Comparison of ENCODE assay signal across 8 mouse cellular contexts in genomic region chr17:35077786-35078233, GRCm38 (mm10). TPM values are rescaled to one million over a fixed set of nuclear protein-coding genes. Genes with fewer than 3 reads are reported as not detected.
A peak's percentile ranks its signal among the peaks of the same experiment; 100 is the strongest.
DNase-seq lines count a peak whose midpoint lies in the region; ATAC-seq and TF ChIP-seq lines count a peak whose summit lies in the region.

Gene Ly6g6d (minus strand): TSS chr17:35078065.

- 0 out of 2 replicates have a peak within 1 kb of the TSS, but pooled peaks have one; percentile 5 for H3K27ac ChIP-seq in heart, embryonic 12.5 days (ENCODE audit: poor library complexity, severe bottlenecking)
- peak within 1 kb of the TSS; percentile 79 for H3K27ac ChIP-seq in kidney, embryonic 15.5 days
- no peak within 1 kb of the TSS for H3K27ac ChIP-seq in small intestine, adult 2 months (ENCODE audit: insufficient read depth, low read depth, low read length)

- no peaks in the 10 kb centered on the region for H3K36me3 ChIP-seq in heart, embryonic 12.5 days
- no peaks in the 10 kb centered on the region for H3K36me3 ChIP-seq in kidney, embryonic 15.5 days
- H3K36me3 ChIP-seq in small intestine, adult 2 months (ENCODE audit: control insufficient read depth, insufficient read depth, low read length): no peaks in the 10 kb centered on the region

- peak; percentile 31 for DNase-seq in adrenal gland, postnatal 25 days
- no peak for DNase-seq in adrenal gland, adult 2 months
- DNase-seq in cerebellum, adult 9-11 months: peak; percentile 76
- peak; percentile 82 for DNase-seq in lung, postnatal 10 days
- no peak for DNase-seq in left cerebral cortex, adult 11 months (ENCODE audit: low spot score)

- H3K4me1 ChIP-seq in heart, embryonic 12.5 days (replicated peaks): peaks cover 36% of the 10 kb centered on the region
- peaks cover 29% of the 10 kb centered on the region for H3K4me1 ChIP-seq in kidney, embryonic 15.5 days
- peaks cover 24% of the 10 kb centered on the region for H3K4me1 ChIP-seq in small intestine, adult 2 months (ENCODE audit: control insufficient read depth, insufficient read depth, insufficient read length, low read length)

- H3K9ac ChIP-seq in heart, embryonic 12.5 days: peak within 1 kb of the TSS; percentile 60
- H3K9ac ChIP-seq in kidney, embryonic 15.5 days: peak within 1 kb of the TSS; percentile 51

- H3K27me3 ChIP-seq in heart, embryonic 12.5 days (replicated peaks): 0 out of 2 replicates have a peak, but pooled peaks cover 9% of the 10 kb centered on the region
- H3K27me3 ChIP-seq in kidney, embryonic 15.5 days: no peaks in the 10 kb centered on the region
- no peaks in the 10 kb centered on the region for H3K27me3 ChIP-seq in small intestine, adult 2 months (ENCODE audit: control insufficient read depth, insufficient read depth, low read length)

- peak; percentile 59 for TF ChIP-seq CTCF in small intestine, adult 2 months (IDR thresholded peaks at IDR 0.05; ENCODE audit: extremely low read depth, insufficient read length, insufficient replicate concordance, low read depth, low read length)

- peak within 1 kb of the TSS; percentile 29 for H3K4me3 ChIP-seq in heart, embryonic 12.5 days
- H3K4me3 ChIP-seq in kidney, embryonic 15.5 days (replicated peaks): peak within 1 kb of the TSS; percentile 41
- peak within 1 kb of the TSS; percentile 55 for H3K4me3 ChIP-seq in small intestine, adult 2 months (ENCODE audit: low read depth, low read length)

- WGBS in heart, embryonic 12.5 days: 10% methylated on average over 14 of the region's 14 CpGs
- WGBS in kidney, embryonic 15.5 days: 3% methylated on average over 14 of the region's 14 CpGs
- WGBS in small intestine, adult 2 months: 5% methylated on average over 14 of the region's 14 CpGs

- TF ChIP-seq POLR2A in small intestine, adult 2 months (IDR thresholded peaks at IDR 0.05; ENCODE audit: low read depth, low read length): no peak; the same call in 1 of the 2 replicates

- H3K9me3 ChIP-seq in heart, embryonic 12.5 days (replicated peaks): no peaks in the 10 kb centered on the region
- H3K9me3 ChIP-seq in kidney, embryonic 15.5 days (replicated peaks): no peaks in the 10 kb centered on the region

- no peak; the same call in 1 of the 2 replicates for ATAC-seq in heart, embryonic 12.5 days (ENCODE audit: insufficient number of reproducible peaks, low FRiP score)
- ATAC-seq in kidney, embryonic 15.5 days (replicated peaks; ENCODE audit: low FRiP score): peak; percentile 72

- H3K4me2 ChIP-seq in heart, embryonic 12.5 days: peak within 1 kb of the TSS; percentile 63
- peak within 1 kb of the TSS; percentile 66 for H3K4me2 ChIP-seq in kidney, embryonic 15.5 days

RNA-seq across cellular contexts. Expression of gene Ly6g6d, which starts in this region (rescaled TPM):
- 1.5 and 2.0 TPM in 2 replicates for total RNA-seq in adrenal gland, postnatal 25 days (2021)
- under 1 TPM in 1 of 2 experiments, not detected in 1; 0.45 TPM for total RNA-seq in adrenal gland, adult 2 months (2021)
- polyA plus RNA-seq in adrenal gland, adult 2 months (2012; rRNA removed): 0.57 and 1.1 TPM in 2 replicates
- 1.8 and 2.2 TPM in 2 replicates for polyA plus RNA-seq in heart, embryonic 12.5 days (2016; fragmentation: Nextera tagmentation; extraction: Ambion mirVana)
- 5.0 and 6.0 TPM in 2 replicates for polyA plus RNA-seq in kidney, embryonic 15.5 days (2015; fragmentation: Nextera tagmentation; extraction: Ambion mirVana)
- 7.2 and 10.7 TPM in 2 replicates for polyA plus RNA-seq in small intestine, adult 2 months (2012; rRNA removed)

Comparison
In these comparisons a context has a peak if more than half of its experiments do, and no peak if none do; other contexts are left out.
1. DNase-seq: peak in adrenal gland, postnatal 25 days (single experiment), cerebellum, adult 9-11 months (single experiment) and lung, postnatal 10 days (single experiment); none in adrenal gland, adult 2 months (single experiment) and left cerebral cortex, adult 11 months (single experiment).
2. Peak in every context shown above with its lines, with median percentiles within 50 percentile points of each other: H3K4me3 ChIP-seq.